Mouse (Mus musculus): ENCODE measurements around the gene Hipk1.
A peak's percentile ranks its signal among the peaks of the same experiment; 100 is the strongest.
"Not testable (repeated sequence)": the region's sequence is repeated elsewhere in the genome, so short reads cannot be mapped to it uniquely, and the experiment has no call there.

The Hipk1 gene

GRCm38 (mm10) chr3:103792566-103792965 is 1.2 kb upstream of the Hipk1 start:
- no peak for DNase-seq (ENCODE audit: low read depth)

GRCm38 (mm10) chr3:103792111-103792406 is 696 bp upstream of the Hipk1 start:
- not testable (repeated sequence) for DNase-seq (ENCODE audit: low read depth)

- peak; percentile 67 for DNase-seq (ENCODE audit: low read depth)
These were observed 817 bp downstream of the Hipk1 start for GRCm38 (mm10) chr3:103790346-103791145.

GRCm38 (mm10) chr3:103789891-103790345 is 1.4 kb downstream of the Hipk1 start:
- DNase-seq (ENCODE audit: low read depth): peak; percentile 84

GRCm38 (mm10) chr3:103789096-103789495 is 2.3 kb downstream of the Hipk1 start:
- no peak for DNase-seq (ENCODE audit: low read depth)

GRCm38 (mm10) chr3:103787225-103787624 is 4.1 kb downstream of the Hipk1 start:
- DNase-seq (ENCODE audit: low read depth): no peak

GRCm38 (mm10) chr3:103782844-103783609 is 8.3 kb downstream of the Hipk1 start:
- DNase-seq (ENCODE audit: low read depth): no peak

- DNase-seq (ENCODE audit: low read depth): peak; percentile 56
These were observed 10.6 kb downstream of the Hipk1 start for GRCm38 (mm10) chr3:103780777-103781176.

- DNase-seq (ENCODE audit: low read depth): no peak
These were observed 11.1 kb downstream of the Hipk1 start for GRCm38 (mm10) chr3:103780271-103780670.

- DNase-seq (ENCODE audit: low read depth): no peak
These were observed 12.2 kb downstream of the Hipk1 start for GRCm38 (mm10) chr3:103779183-103779582.

GRCm38 (mm10) chr3:103778660-103779059 is 12.7 kb downstream of the Hipk1 start:
- no peak for DNase-seq (ENCODE audit: low read depth)

- DNase-seq (ENCODE audit: low read depth): peak; percentile 40
These were observed 13.4 kb downstream of the Hipk1 start for GRCm38 (mm10) chr3:103777940-103778339.

- DNase-seq (ENCODE audit: low read depth): peak; percentile 65
These were observed 17.4 kb downstream of the Hipk1 start for GRCm38 (mm10) chr3:103774009-103774408.

- DNase-seq (ENCODE audit: low read depth): peak; percentile 47
These were observed 17.9 kb downstream of the Hipk1 start for GRCm38 (mm10) chr3:103773508-103773907.

- DNase-seq (ENCODE audit: low read depth): peak; percentile 62
These were observed 18.5 kb downstream of the Hipk1 start for GRCm38 (mm10) chr3:103772846-103773245.

- DNase-seq (ENCODE audit: low read depth): no peak
These were observed 19.7 kb downstream of the Hipk1 start for GRCm38 (mm10) chr3:103771531-103772130.

GRCm38 (mm10) chr3:103766789-103767188 is 24.6 kb downstream of the Hipk1 start:
- DNase-seq (ENCODE audit: low read depth): no peak

GRCm38 (mm10) chr3:103759261-103759970 is 31.9 kb downstream of the Hipk1 start:
- no peak for DNase-seq (ENCODE audit: low read depth)

GRCm38 (mm10) chr3:103758456-103758855 is 32.9 kb downstream of the Hipk1 start:
- DNase-seq (ENCODE audit: low read depth): no peak

- no peak for DNase-seq (ENCODE audit: low read depth)
These were observed 34.4 kb downstream of the Hipk1 start for GRCm38 (mm10) chr3:103756920-103757319.

GRCm38 (mm10) chr3:103755351-103755750 is 36.0 kb downstream of the Hipk1 start:
- no peak for DNase-seq (ENCODE audit: low read depth)

- no peak for DNase-seq (ENCODE audit: low read depth)
These were observed 39.8 kb downstream of the Hipk1 start for GRCm38 (mm10) chr3:103751558-103751957.
